Mouse (Mus musculus) embryonic facial prominence, embryonic 11.5 days (tissue): ENCODE measurements around the gene Gtdc1. TPM values are rescaled to one million over a fixed set of nuclear protein-coding genes. Genes with fewer than 3 reads are reported as not detected.

ENCODE experiments used
- ATAC-seq: fragments of 200-750 bp; cut with Nextera tagmentation; replicated peaks from 2 replicates; pipeline ENCODE4 v1.8.0; 2017; ENCODE audit warnings: low read depth; ENCODE audit not compliant: insufficient number of reproducible peaks, low FRiP score, low TSS enrichment
- DNase-seq: peaks from one replicate; pipeline ENCODE4 v3.0.0-alpha.2; 2015; ENCODE audit warnings: low spot score
- H3K27ac ChIP-seq: fragments of 300-500 bp; sonication (generic); replicated peaks from 2 replicates; pipeline ENCODE4 v1.5.1; 2014; ENCODE audit warnings: mild to moderate bottlenecking, low read depth, low read length, control low read depth
- H3K27me3 ChIP-seq: fragments of 300-500 bp; sonication (generic); 2 replicates; pipeline ENCODE4 v1.6.1; 2014; ENCODE audit warnings: mild to moderate bottlenecking, low read length, moderate library complexity, mixed read lengths; ENCODE audit not compliant: control insufficient read depth, insufficient read depth
- H3K36me3 ChIP-seq: fragments of 300-500 bp; sonication (generic); replicated peaks from 2 replicates; pipeline ENCODE4 v1.6.1; 2014; ENCODE audit warnings: low read depth, mild to moderate bottlenecking, low read length, moderate library complexity, mixed read lengths; ENCODE audit not compliant: control insufficient read depth, insufficient read depth
- H3K4me1 ChIP-seq: fragments of 300-500 bp; sonication (generic); 2 replicates; pipeline ENCODE4 v1.6.1; 2014; ENCODE audit warnings: low read length, mixed read lengths; ENCODE audit not compliant: control insufficient read depth, insufficient read depth
- H3K4me2 ChIP-seq: fragments of 300-500 bp; sonication (generic); 2 replicates; pipeline ENCODE4 v1.6.1; 2014; ENCODE audit warnings: low read depth, mild to moderate bottlenecking, control low read depth, low read length, moderate library complexity
- H3K4me3 ChIP-seq: fragments of 300-500 bp; sonication (generic); 2 replicates; pipeline ENCODE4 v1.5.1; 2014; ENCODE audit warnings: low read depth, low read length, control low read depth
- H3K9ac ChIP-seq: fragments of 300-500 bp; sonication (generic); replicated peaks from 2 replicates; pipeline ENCODE4 v1.6.1; 2014; ENCODE audit warnings: mild to moderate bottlenecking, control low read depth, low read length
- H3K9me3 ChIP-seq: fragments of 300-500 bp; sonication (generic); replicated peaks from 2 replicates; pipeline ENCODE4 v1.6.1; 2016; ENCODE audit warnings: mild to moderate bottlenecking, low read length, inconsistent platforms, mixed read lengths; ENCODE audit not compliant: control insufficient read depth
- whole genome bisulfite sequencing: fragments of 180-500 bp; shearing (Covaris S2); extraction: QIAGEN DNeasy Blood & Tissue Kit; methylation state at CpG from one replicate; pipeline ENCODE4 v1.1.7; 2014; 5-methylcytosine and 5-hydroxymethylcytosine counted together
- polyA plus RNA-seq: library from polyadenylated mRNA; unstranded; fragments of >200 nt; fragmentation: Nextera tagmentation; extraction: Ambion mirVana; gene quantifications from 2 replicates; pipeline ENCODE4 v1.2.1, GENCODE M21; 2014

Gene Gtdc1
- polyA plus RNA-seq, 1 experiment from 2014 or later, result 17.0 TPM

GRCm38 (mm10) chr2:44849666-44850065 is 77.8 kb downstream of the Gtdc1 start:
- no peak overlapping the region for H3K4me2 ChIP-seq
- no peak overlapping the region for H3K9ac ChIP-seq
- ATAC-seq, result no peak
- H3K27me3 ChIP-seq, result no peaks in the 10 kb centered on the region
- no peaks in the 10 kb centered on the region for H3K9me3 ChIP-seq
- no peak overlapping the region for H3K4me3 ChIP-seq
- no peak for DNase-seq
- H3K4me1 ChIP-seq, result no peaks in the 10 kb centered on the region
- H3K27ac ChIP-seq, result no peak overlapping the region
- no peaks in the 10 kb centered on the region for H3K36me3 ChIP-seq

- 76% methylated on average over 1 of the region's 1 CpGs for WGBS
- no peak for DNase-seq
- H3K4me3 ChIP-seq, result no peak overlapping the region
- H3K4me2 ChIP-seq, result no peak overlapping the region
- no peak overlapping the region for H3K9ac ChIP-seq
- H3K27ac ChIP-seq, result no peak overlapping the region
- H3K36me3 ChIP-seq, result no peaks in the 10 kb centered on the region
- no peaks in the 10 kb centered on the region for H3K4me1 ChIP-seq
- no peak for ATAC-seq
- H3K27me3 ChIP-seq, result no peaks in the 10 kb centered on the region
- H3K9me3 ChIP-seq, result no peaks in the 10 kb centered on the region
Measured at GRCm38 (mm10) chr2:44848156-44848555, 79.3 kb downstream of the Gtdc1 start.

DNA sequence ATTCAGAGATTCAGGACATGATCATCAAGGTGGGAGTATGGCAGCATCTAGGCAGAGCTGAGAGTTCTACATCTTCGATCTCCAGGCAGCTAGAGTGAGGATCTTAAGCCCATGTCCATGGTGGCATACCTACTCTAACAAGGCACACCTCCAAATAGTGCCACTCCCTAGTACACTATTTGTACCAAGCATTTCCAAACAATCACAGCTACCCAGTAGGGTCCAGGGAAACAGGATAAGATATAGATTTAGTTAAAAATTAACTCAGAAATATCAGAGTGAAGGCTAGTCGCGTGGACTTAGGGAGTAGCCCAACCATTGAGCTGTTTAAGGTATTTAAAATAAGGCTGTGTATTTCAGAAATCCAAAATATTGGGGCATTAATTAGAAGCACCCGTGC is 82.0 kb downstream of the Gtdc1 start:
- Histone ChIP-seq H3K9me3 (no peaks in the 10 kb centered on the region), H3K4me2 (no peak overlapping the region), H3K9ac (no peak overlapping the region), H3K36me3 (no peaks in the 10 kb centered on the region), H3K4me3 (no peak overlapping the region), H3K4me1 (no peaks in the 10 kb centered on the region), H3K27me3 (no peaks in the 10 kb centered on the region), H3K27ac (no peak overlapping the region)
- ATAC-seq, result no peak
- 94% methylated on average over 4 of the region's 4 CpGs for WGBS
- no peak for DNase-seq

DNA sequence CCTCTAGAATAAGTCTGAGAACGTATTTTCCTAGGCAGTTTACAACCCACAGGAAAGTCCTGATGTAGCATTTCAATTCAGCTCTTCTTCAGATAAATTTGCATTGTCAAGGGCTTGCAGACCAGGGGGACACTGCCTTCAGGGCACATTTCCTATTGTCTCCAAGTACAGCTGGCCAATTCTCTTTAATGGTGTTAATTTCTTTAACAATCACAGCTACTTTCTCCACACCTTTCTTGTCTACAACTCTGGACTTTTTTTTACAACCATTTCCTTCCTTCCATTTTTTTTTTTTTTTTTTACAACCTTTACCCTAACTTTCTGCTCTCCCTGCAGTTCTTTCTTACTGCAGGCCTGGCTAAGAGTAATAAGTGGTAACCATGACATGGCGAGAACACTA is 97.7 kb downstream of the Gtdc1 start:
- Histone ChIP-seq H3K4me1 (no peaks in the 10 kb centered on the region), H3K4me2 (no peak overlapping the region), H3K27ac (no peak overlapping the region), H3K9ac (no peak overlapping the region), H3K4me3 (no peak overlapping the region), H3K9me3 (no peaks in the 10 kb centered on the region), H3K36me3 (no peaks in the 10 kb centered on the region), H3K27me3 (no peaks in the 10 kb centered on the region)
- ATAC-seq (no peak), DNase-seq (no peak)
- WGBS, result 73% methylated on average over 2 of the region's 2 CpGs

DNA sequence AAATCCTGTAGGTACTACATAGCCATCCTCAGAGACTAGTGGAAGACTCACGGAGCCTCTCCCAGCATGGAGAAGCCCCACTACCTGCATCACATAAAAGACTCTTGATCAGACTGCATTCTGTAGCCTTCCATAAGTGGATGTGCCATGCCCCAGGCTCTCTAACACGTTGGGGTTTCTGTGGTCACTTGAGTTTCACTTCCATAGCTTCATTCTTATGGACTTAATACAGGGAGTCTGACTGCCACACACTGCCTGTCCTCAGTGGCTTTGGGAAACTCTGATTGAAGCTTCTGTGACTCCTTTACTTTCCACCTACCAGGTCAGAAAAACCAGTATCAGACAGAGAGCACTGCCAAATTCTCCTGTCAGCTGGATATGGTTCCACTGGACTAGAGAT is 98.1 kb downstream of the Gtdc1 start:
- no peak overlapping the region for H3K9ac ChIP-seq
- H3K4me3 ChIP-seq, result no peak overlapping the region
- H3K27ac ChIP-seq, result no peak overlapping the region
- no peaks in the 10 kb centered on the region for H3K4me1 ChIP-seq
- H3K27me3 ChIP-seq, result no peaks in the 10 kb centered on the region
- H3K9me3 ChIP-seq, result no peaks in the 10 kb centered on the region
- DNase-seq, result no peak
- ATAC-seq, result no peak
- H3K4me2 ChIP-seq, result no peak overlapping the region
- no peaks in the 10 kb centered on the region for H3K36me3 ChIP-seq
- WGBS, result 85% methylated on average over 2 of the region's 2 CpGs

DNA sequence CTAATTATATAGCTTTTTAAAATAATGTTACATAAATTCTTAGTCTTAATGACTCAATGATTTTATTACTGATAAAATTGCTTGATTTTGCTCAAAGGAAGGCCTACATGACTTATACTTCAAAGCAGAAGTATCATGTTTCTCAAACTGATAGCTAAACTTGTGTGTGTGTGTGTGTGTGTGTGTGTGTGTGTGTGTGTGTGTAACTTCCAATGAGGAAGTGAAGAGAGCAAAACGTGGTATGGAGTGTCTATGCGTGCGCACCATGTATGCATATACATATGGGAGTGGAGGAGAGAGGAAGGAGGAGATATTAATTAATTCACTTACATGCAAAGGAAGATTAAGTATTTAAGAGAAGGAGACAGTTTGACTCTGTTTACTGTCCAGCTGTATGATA is 100.8 kb downstream of the Gtdc1 start:
- DNase-seq, result no peak
- H3K9ac ChIP-seq, result no peak overlapping the region
- no peaks in the 10 kb centered on the region for H3K36me3 ChIP-seq
- no peaks in the 10 kb centered on the region for H3K4me1 ChIP-seq
- no peak overlapping the region for H3K4me3 ChIP-seq
- no peaks in the 10 kb centered on the region for H3K27me3 ChIP-seq
- H3K4me2 ChIP-seq, result no peak overlapping the region
- ATAC-seq, result no peak
- H3K27ac ChIP-seq, result no peak overlapping the region
- 91% methylated on average over 3 of the region's 3 CpGs for WGBS
- no peaks in the 10 kb centered on the region for H3K9me3 ChIP-seq

DNA sequence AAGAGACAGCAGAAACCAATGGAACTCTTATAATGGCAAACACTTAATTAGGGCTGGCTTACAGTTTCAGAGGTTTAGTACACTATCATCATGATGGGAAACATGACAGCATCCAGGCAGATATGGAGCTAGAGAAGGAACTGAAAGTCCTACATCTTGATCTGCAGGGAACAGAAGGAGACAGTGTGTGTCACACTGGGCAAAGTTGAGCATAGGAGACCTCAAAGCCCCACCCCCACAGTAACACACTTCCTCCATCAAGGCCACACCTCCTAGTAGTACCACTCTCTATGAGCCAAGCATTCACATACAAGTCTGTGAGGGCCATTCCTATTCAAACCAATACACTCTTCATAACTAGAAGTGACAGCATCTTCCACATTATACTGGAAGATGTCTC is 109.7 kb downstream of the Gtdc1 start:
- Histone ChIP-seq H3K9me3 (no peaks in the 10 kb centered on the region), H3K9ac (no peak overlapping the region), H3K4me1 (no peaks in the 10 kb centered on the region), H3K4me2 (no peak overlapping the region), H3K27ac (no peak overlapping the region), H3K4me3 (no peak overlapping the region), H3K27me3 (no peaks in the 10 kb centered on the region), H3K36me3 (no peaks in the 10 kb centered on the region)
- DNase-seq (no peak), ATAC-seq (no peak)

GRCm38 (mm10) chr2:44813729-44814128 is 113.7 kb downstream of the Gtdc1 start:
- no peaks in the 10 kb centered on the region for H3K4me1 ChIP-seq
- H3K9me3 ChIP-seq, result no peaks in the 10 kb centered on the region
- ATAC-seq (no peak), DNase-seq (no peak)
- no peaks in the 10 kb centered on the region for H3K36me3 ChIP-seq
- no peaks in the 10 kb centered on the region for H3K27me3 ChIP-seq
- H3K27ac ChIP-seq, result no peak overlapping the region
- H3K4me2 ChIP-seq, result no peak overlapping the region
- no peak overlapping the region for H3K9ac ChIP-seq
- 66% methylated on average over 3 of the region's 3 CpGs for WGBS
- H3K4me3 ChIP-seq, result no peak overlapping the region

DNA sequence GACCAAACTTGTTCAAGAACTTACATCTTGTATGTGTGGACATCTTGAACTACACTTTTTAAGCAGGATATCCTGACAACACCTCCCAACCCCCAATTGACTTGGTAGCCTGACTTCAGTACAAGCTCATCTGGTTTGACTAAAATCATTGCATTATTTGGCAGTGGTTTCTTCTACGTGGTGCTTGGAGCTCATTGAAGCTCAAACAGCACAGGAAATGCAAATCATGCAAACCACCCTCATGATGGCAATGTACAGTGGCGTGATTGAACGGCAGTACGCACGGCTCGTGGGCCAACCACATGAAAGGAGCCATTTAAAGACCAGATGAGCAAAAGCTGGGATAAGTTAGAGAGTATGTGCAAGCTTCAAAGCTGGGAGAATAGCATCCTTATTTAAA is 123.0 kb downstream of the Gtdc1 start:
- DNase-seq (peak; percentile 64), ATAC-seq (0 out of 2 replicates have a peak, but pooled peaks have one; percentile 18)
- H3K36me3 ChIP-seq, result no peaks in the 10 kb centered on the region
- no peak overlapping the region for H3K27ac ChIP-seq
- no peaks in the 10 kb centered on the region for H3K27me3 ChIP-seq
- no peak overlapping the region for H3K4me3 ChIP-seq
- H3K4me1 ChIP-seq, result no peaks in the 10 kb centered on the region
- no peak overlapping the region for H3K4me2 ChIP-seq
- no peak overlapping the region for H3K9ac ChIP-seq
- 56% methylated on average over 6 of the region's 6 CpGs for WGBS
- no peaks in the 10 kb centered on the region for H3K9me3 ChIP-seq
